Mouse (Mus musculus) bone marrow macrophage, adult 2 months (primary cell): ENCODE results near the gene Pkig.

Experiments used
- CTCF ChIP-seq: IDR thresholded peaks from 2 replicates; pipeline ENCODE4 v1.5.1; 2012; ENCODE audit warnings: low read depth, mild to moderate bottlenecking, low read length, moderate library complexity
- POLR2A ChIP-seq: IDR thresholded peaks from 2 replicates; pipeline ENCODE4 v1.6.1; 2012; ENCODE audit warnings: mild to moderate bottlenecking, low read depth, low read length, borderline replicate concordance

DNA sequence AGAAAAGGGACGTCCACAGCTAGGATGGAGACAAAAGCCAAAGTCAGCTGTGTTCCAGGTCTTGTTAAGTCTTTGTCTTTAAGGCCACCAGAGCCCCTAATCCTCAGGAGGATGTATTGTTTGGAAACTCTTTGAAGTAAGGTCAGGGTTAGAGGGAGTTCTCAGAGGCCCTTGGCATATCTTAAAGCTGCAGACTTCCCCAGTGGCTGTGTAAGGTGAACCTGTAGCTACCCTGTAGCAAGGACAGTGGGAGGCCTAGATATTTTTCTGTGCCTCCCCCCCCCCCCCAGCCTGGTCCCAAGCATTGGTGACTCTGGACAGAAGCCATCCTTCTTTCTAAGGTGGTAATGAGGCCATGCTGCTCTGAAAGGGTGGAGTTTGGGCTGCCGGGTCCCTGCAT is 38.6 kb downstream of the Pkig start:
- TF ChIP-seq CTCF (no peak), POLR2A (no peak)
